In the genomic region with DNA sequence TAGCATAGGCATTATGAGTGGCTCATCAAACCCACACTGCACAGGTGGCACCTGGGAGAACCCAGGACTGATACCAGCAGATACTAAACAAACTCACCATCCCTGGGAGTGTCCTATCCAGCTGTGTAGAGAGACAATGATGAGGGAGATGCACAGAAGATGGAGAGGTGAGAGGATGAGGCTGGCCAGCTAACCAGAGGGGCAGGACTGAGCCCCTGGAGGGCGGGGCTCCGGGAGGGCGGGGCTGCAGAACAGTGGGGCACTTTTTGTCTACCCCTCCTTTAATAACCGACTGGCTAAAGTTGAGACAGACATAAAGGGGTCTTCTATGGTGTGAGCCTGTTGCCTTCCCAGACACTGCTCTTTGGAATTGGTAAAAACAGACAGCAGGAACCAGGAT, we compare ENCODE assay signal across 33 mouse cellular contexts. TPM values are rescaled to one million over a fixed set of nuclear protein-coding genes. Genes with fewer than 3 reads are reported as not detected.
DNase-seq lines count a peak whose midpoint lies in the region; ATAC-seq and TF ChIP-seq lines count a peak whose summit lies in the region.
"Had no signal": no experiment of that assay in that cellular context is flagged by ENCODE, and none has a peak within 500 bp of the region (broad histone marks: within the 10 kb centered on the region; RNA-seq: fewer than 3 reads in every experiment).

No protein-coding gene starts in this region.

- no peaks in the 10 kb centered on the region for H3K36me3 ChIP-seq in heart, embryonic 11.5 days (ENCODE audit: control insufficient read depth, insufficient read depth, low read length)
- no peaks in the 10 kb centered on the region for H3K36me3 ChIP-seq in stomach, embryonic 15.5 days
- H3K36me3 ChIP-seq in stomach, postnatal 0 days (ENCODE audit: control insufficient read depth, insufficient read depth, low read length): no peaks in the 10 kb centered on the region
- no peaks in the 10 kb centered on the region for H3K36me3 ChIP-seq in liver, embryonic 14.5 days (replicated peaks; ENCODE audit: control insufficient read depth, insufficient read depth, low read depth)
- H3K36me3 ChIP-seq: embryonic facial prominence, embryonic 10.5 days; embryonic facial prominence, embryonic 15.5 days; forebrain, embryonic 15.5 days had no signal

- H3K9me3 ChIP-seq in heart, embryonic 11.5 days (replicated peaks; ENCODE audit: control insufficient read depth, low read length): no peaks in the 10 kb centered on the region
- H3K9me3 ChIP-seq in stomach, embryonic 15.5 days: no peaks in the 10 kb centered on the region
- no peaks in the 10 kb centered on the region for H3K9me3 ChIP-seq in stomach, postnatal 0 days (ENCODE audit: control insufficient read depth, low read length)
- H3K9me3 ChIP-seq in liver, embryonic 14.5 days (ENCODE audit: control insufficient read depth, low read length): no peaks in the 10 kb centered on the region
- H3K9me3 ChIP-seq: embryonic facial prominence, embryonic 10.5 days; embryonic facial prominence, embryonic 15.5 days; forebrain, embryonic 15.5 days had no signal

- 0 out of 2 replicates have a peak, but pooled peaks cover 3% of the 10 kb centered on the region for H3K4me1 ChIP-seq in heart, embryonic 11.5 days (ENCODE audit: control insufficient read depth, insufficient read depth, low read length)
- no peaks in the 10 kb centered on the region for H3K4me1 ChIP-seq in stomach, embryonic 15.5 days
- H3K4me1 ChIP-seq in stomach, postnatal 0 days (replicated peaks; ENCODE audit: control insufficient read depth, insufficient read depth): no peaks in the 10 kb centered on the region
- H3K4me1 ChIP-seq in liver, embryonic 14.5 days (replicated peaks; ENCODE audit: control insufficient read depth in 2 of 2, insufficient read depth in 2 of 2, low read length in 1 of 2): peaks cover 58 to 64% of the 10 kb centered on the region in 2 experiments
- H3K4me1 ChIP-seq: embryonic facial prominence, embryonic 15.5 days had no signal

- no peak for TF ChIP-seq CTCF in stomach, postnatal 0 days (IDR thresholded peaks at IDR 0.05; ENCODE audit: low read depth)
- TF ChIP-seq CTCF in liver, embryonic 14.5 days (IDR thresholded peaks at IDR 0.05; ENCODE audit: low read depth): no peak

- no peak for TF ChIP-seq EP300 in stomach, postnatal 0 days (optimal IDR thresholded peaks at IDR 0.05)
- no peak for TF ChIP-seq EP300 in liver, embryonic 14.5 days (IDR thresholded peaks at IDR 0.05; ENCODE audit: low read depth)

- no peak overlapping the region for H3K9ac ChIP-seq in heart, embryonic 11.5 days (ENCODE audit: low read depth, low read length)
- no peak overlapping the region for H3K9ac ChIP-seq in stomach, embryonic 15.5 days
- no peak overlapping the region for H3K9ac ChIP-seq in stomach, postnatal 0 days (ENCODE audit: low read length)
- peak overlapping the region; percentile 40 for H3K9ac ChIP-seq in liver, embryonic 14.5 days (replicated peaks)
- H3K9ac ChIP-seq: embryonic facial prominence, embryonic 15.5 days; forebrain, embryonic 15.5 days; lung, embryonic 14.5 days had no signal

- H3K27me3 ChIP-seq in heart, embryonic 11.5 days (ENCODE audit: control insufficient read depth, insufficient read depth, low read length): no peaks in the 10 kb centered on the region
- no peaks in the 10 kb centered on the region for H3K27me3 ChIP-seq in stomach, embryonic 15.5 days (replicated peaks)
- H3K27me3 ChIP-seq in stomach, postnatal 0 days (ENCODE audit: control insufficient read depth, insufficient read depth, low read length): no peaks in the 10 kb centered on the region
- H3K27me3 ChIP-seq in liver, embryonic 14.5 days (ENCODE audit: control insufficient read depth, insufficient read depth, low read length): no peaks in the 10 kb centered on the region
- H3K27me3 ChIP-seq: embryonic facial prominence, embryonic 15.5 days; forebrain, embryonic 15.5 days had no signal

- no peak overlapping the region; the same call in 1 of the 2 replicates for H3K4me2 ChIP-seq in heart, embryonic 11.5 days
- H3K4me2 ChIP-seq in stomach, embryonic 15.5 days: no peak overlapping the region
- H3K4me2 ChIP-seq in stomach, postnatal 0 days (replicated peaks; ENCODE audit: low read depth): no peak overlapping the region
- H3K4me2 ChIP-seq in liver, embryonic 14.5 days (ENCODE audit: low read depth): peak overlapping the region; percentile 53
- H3K4me2 ChIP-seq: embryonic facial prominence, embryonic 15.5 days; forebrain, embryonic 15.5 days; lung, embryonic 14.5 days had no signal

- H3K27ac ChIP-seq in heart, embryonic 11.5 days (ENCODE audit: low read depth, low read length): no peak overlapping the region
- no peak overlapping the region for H3K27ac ChIP-seq in stomach, embryonic 15.5 days
- no peak overlapping the region for H3K27ac ChIP-seq in stomach, postnatal 0 days (replicated peaks)
- peak overlapping the region; percentile 66 for H3K27ac ChIP-seq in liver, embryonic 14.5 days
- H3K27ac ChIP-seq: embryonic facial prominence, embryonic 10.5 days; embryonic facial prominence, embryonic 15.5 days; forebrain, embryonic 15.5 days; kidney, postnatal 0 days had no signal

- 60% methylated on average over 4 of the region's 4 CpGs for WGBS in heart, embryonic 11.5 days (ENCODE audit: insufficient replicate concordance)
- 68% methylated on average over 4 of the region's 4 CpGs for WGBS in stomach, embryonic 15.5 days
- WGBS in stomach, postnatal 0 days: 78% methylated on average over 4 of the region's 4 CpGs
- 46% methylated on average over 4 of the region's 4 CpGs for WGBS in liver, embryonic 14.5 days (ENCODE audit: insufficient replicate concordance)

- DNase-seq in heart, adult 11 months: no peak
- DNase-seq in stomach, postnatal 0 days (ENCODE audit: low spot score): no peak
- peak in 2 of 3 experiments; percentile 19 to 27 for DNase-seq in liver, embryonic 14.5 days (ENCODE audit: low read depth in 3 of 3, low spot score in 3 of 3)
- no peak for DNase-seq in cerebellum, adult 9-10 months
- no peak for DNase-seq in adrenal gland, adult 8-10 months
- DNase-seq: adrenal gland, postnatal 25 days; cerebellum, adult 18-20 months; cerebellum, postnatal 14 days; kidney, adult 18-20 months; kidney, postnatal 4 days; layer of hippocampus, postnatal 36 days; left cerebral cortex, postnatal 4 days; lung, embryonic 14.5 days; lung, postnatal 14 days; midbrain, embryonic 14.5 days; spleen, adult 18-20 months; thymus, postnatal 25 days had no signal

- ATAC-seq in heart, embryonic 11.5 days (replicated peaks; ENCODE audit: insufficient number of reproducible peaks, low FRiP score, low TSS enrichment): peak; percentile 71
- peak; percentile 33; the same call in 1 of the 2 replicates for ATAC-seq in stomach, embryonic 15.5 days (ENCODE audit: insufficient read depth, low FRiP score, low read depth)
- ATAC-seq in stomach, postnatal 0 days (ENCODE audit: low FRiP score, low TSS enrichment): no peak
- ATAC-seq in liver, embryonic 14.5 days (ENCODE audit: insufficient read depth): peak; percentile 30; the same call in 1 of the 2 replicates
- ATAC-seq: CD4-positive, CD25-positive, alpha-beta regulatory T cell, adult 4 months; forebrain, embryonic 15.5 days; hindbrain, embryonic 16.5 days had no signal

- no peak overlapping the region for H3K4me3 ChIP-seq in heart, embryonic 11.5 days (ENCODE audit: low read depth, low read length)
- H3K4me3 ChIP-seq in stomach, embryonic 15.5 days (replicated peaks): no peak overlapping the region
- no peak overlapping the region for H3K4me3 ChIP-seq in stomach, postnatal 0 days (ENCODE audit: low read depth, low read length)
- peak overlapping the region; percentile 40 to 45 for H3K4me3 ChIP-seq in liver, embryonic 14.5 days (ENCODE audit: insufficient read depth in 1 of 2, low read depth in 2 of 2, low read length in 2 of 2)
- H3K4me3 ChIP-seq: embryonic facial prominence, embryonic 10.5 days; embryonic facial prominence, embryonic 15.5 days; forebrain, embryonic 15.5 days had no signal

RNA-seq across cellular contexts. Expression of gene Mc3r, which starts 13.1 kb away (rescaled TPM):
- 0.13 TPM in 1 of 2 replicates, not detected in the other for polyA plus RNA-seq in heart, embryonic 11.5 days (2014; fragmentation: Nextera tagmentation; extraction: Ambion mirVana)
- not detected in 2 replicates for polyA plus RNA-seq in stomach, embryonic 15.5 days (2015; fragmentation: Nextera tagmentation; extraction: Ambion mirVana)
- not detected in 2 replicates for polyA plus RNA-seq in stomach, postnatal 0 days (2015; fragmentation: Nextera tagmentation; extraction: Ambion mirVana)
- polyA plus RNA-seq in liver, embryonic 14.5 days (2012; rRNA removed): not detected in 2 replicates
- polyA plus RNA-seq in liver, embryonic 14.5 days (2014; fragmentation: Nextera tagmentation; extraction: Ambion mirVana): not detected in 2 replicates
- total RNA-seq in adrenal gland, adult 8-10 months (2022): not detected
- total RNA-seq: adrenal gland, postnatal 25 days; gastrocnemius, adult 8-10 months; gastrocnemius, postnatal 4 days; heart, postnatal 25 days; layer of hippocampus, postnatal 36 days; neutrophil, adult 5-6 weeks had no signal
- polyA plus RNA-seq: CD4-positive, CD25-positive, alpha-beta regulatory T cell, adult 4 months; embryonic facial prominence, embryonic 10.5 days; embryonic facial prominence, embryonic 15.5 days; heart, embryonic 14.5 days; hindbrain, embryonic 11.5 days; intestine, embryonic 14.5 days; kidney, postnatal 0 days; lung, embryonic 14.5 days; neural tube, embryonic 11.5 days had no signal

Comparison
In these comparisons a context has a peak if more than half of its experiments do, and no peak if none do; other contexts are left out.
1. H3K4me3 ChIP-seq: peak in liver, embryonic 14.5 days (2 of 2); none in heart, embryonic 11.5 days (single experiment), stomach, embryonic 15.5 days (single experiment) and stomach, postnatal 0 days (single experiment).
2. DNase-seq: peak in liver, embryonic 14.5 days (2 of 3); none in heart, adult 11 months (single experiment), stomach, postnatal 0 days (single experiment), cerebellum, adult 9-10 months (single experiment) and adrenal gland, adult 8-10 months (single experiment).